Mouse (Mus musculus) splenic B cell, adult 2 months (primary cell): ENCODE measurements at regions not wholly inside any gene's neighbourhood (a gene's known extent, or its start where the extent isn't known, plus 50 kb on each side); places are given as distances from the start of the nearest gene placed in this dataset.

Experiments used
- DNase-seq: peaks from one replicate; pipeline ENCODE4 v3.0.0-alpha.2; 2011; ENCODE audit warnings: low read depth, low spot score
- H3K27me3 ChIP-seq: 2 replicates; pipeline ENCODE4 v1.6.1; 2012; ENCODE audit warnings: mild to moderate bottlenecking, low read length, moderate library complexity, mixed read lengths; ENCODE audit not compliant: control insufficient read depth, poor library complexity, insufficient read depth, severe bottlenecking
- H3K36me3 ChIP-seq: 2 replicates; pipeline ENCODE4 v1.6.1; 2012; ENCODE audit warnings: mild to moderate bottlenecking, low read length, moderate library complexity, mixed read lengths; ENCODE audit not compliant: control insufficient read depth, poor library complexity, insufficient read depth, severe bottlenecking

GRCm38 (mm10) chr7:117734994-117735698 is 354.4 kb downstream of the Xylt1 start:
- H3K27me3 ChIP-seq: no peaks in the 10 kb centered on the region
- H3K36me3 ChIP-seq: no peaks in the 10 kb centered on the region
- no peak for DNase-seq

GRCm38 (mm10) chr7:117729067-117729466 is 348.3 kb downstream of the Xylt1 start:
- peak; percentile 14 for DNase-seq
- Histone ChIP-seq H3K27me3 (no peaks in the 10 kb centered on the region), H3K36me3 (no peaks in the 10 kb centered on the region)
